Mouse (Mus musculus): ENCODE data around the gene Krtap4-6. TPM values are rescaled to one million over a fixed set of nuclear protein-coding genes. Genes with fewer than 3 reads are reported as not detected.

The Krtap4-6 gene
- total and polyA plus RNA-seq, 3 experiments: not detected

DNA sequence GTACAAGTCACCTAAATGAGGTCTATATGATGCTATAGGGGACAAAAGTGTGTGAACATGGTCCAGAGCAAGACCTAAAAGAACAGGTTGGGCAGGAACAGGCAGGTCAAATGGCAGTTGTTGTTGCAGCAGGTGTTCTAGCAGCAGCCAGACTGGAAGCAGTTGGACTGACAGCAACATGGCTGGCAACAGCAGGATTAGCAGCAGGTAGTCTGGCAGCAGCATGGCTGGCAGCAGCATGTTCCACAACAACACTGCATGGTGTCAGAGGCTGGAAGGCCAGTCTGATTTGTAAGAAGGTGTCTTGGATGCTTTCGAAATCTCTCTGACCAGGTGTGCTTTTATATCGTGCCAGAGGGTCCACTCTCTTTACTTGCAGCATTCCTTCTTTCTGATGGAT, 17.7 kb upstream of the Krtap4-6 start:
- H3K36me3 ChIP-seq (replicated peaks in 1 of 2; ENCODE audit: control insufficient read depth in 1 of 2, insufficient read depth in 1 of 2, low read length in 1 of 2): no peaks in the 10 kb centered on the region
- H3K27ac ChIP-seq (ENCODE audit: insufficient read depth, low read depth): no peak overlapping the region
- TF ChIP-seq ZMIZ1 (IDR thresholded peaks at IDR 0.05; ENCODE audit: low read depth, low read length): no peak
- TF ChIP-seq MYC (IDR thresholded peaks at IDR 0.05; ENCODE audit: low read depth, low read length): no peak
- no peak for TF ChIP-seq POLR2A (IDR thresholded peaks at IDR 0.05; ENCODE audit: low read depth, low read length)
- TF ChIP-seq ZNF384 (IDR thresholded peaks at IDR 0.05; ENCODE audit: low read depth, low read length): no peak
- no peak for TF ChIP-seq RCOR1 (conservative IDR thresholded peaks at IDR 0.05; ENCODE audit: low read depth, low read length)
- TF ChIP-seq TCF12 (IDR thresholded peaks at IDR 0.05; ENCODE audit: low read depth, low read length): no peak
- TF ChIP-seq JUN (IDR thresholded peaks at IDR 0.05; ENCODE audit: insufficient read depth, low read depth, low read length): no peak
- H3K4me3 ChIP-seq (replicated peaks in 1 of 3; ENCODE audit: low read depth in 2 of 3, low read length in 2 of 3, poor library complexity in 1 of 3): no peak overlapping the region
- H3K9me3 ChIP-seq (replicated peaks; ENCODE audit: low read length): no peaks in the 10 kb centered on the region
- H3K27me3 ChIP-seq (replicated peaks): peaks cover 83% of the 10 kb centered on the region
- dilution Hi-C loops (cut with MboI; ENCODE audit: extremely low pct_ligation_motif_present, extremely low pct_unique_long_range_greater_than_20kb, low sequenced_read_pairs) (no loop called here), in situ Hi-C loops (cut with MboI; ENCODE audit: low pct_ligation_motif_present, low pct_unique_long_range_greater_than_20kb, low sequenced_read_pairs) (no loop called here)
- no peaks in the 10 kb centered on the region for H3K79me2 ChIP-seq (replicated peaks; ENCODE audit: control insufficient read depth, extremely low read depth, insufficient read depth, poor library complexity, severe bottlenecking)
- H3K9ac ChIP-seq (ENCODE audit: insufficient read depth, low read depth): no peak overlapping the region
- no peak overlapping the region for H3K4me2 ChIP-seq (ENCODE audit: insufficient read depth, low read depth, poor library complexity, severe bottlenecking)
- H3K4me1 ChIP-seq (ENCODE audit: control insufficient read depth in 1 of 2, insufficient read depth in 2 of 2): no peaks in the 10 kb centered on the region
- DNase-seq (ENCODE audit: extremely low read depth): no peak

DNA sequence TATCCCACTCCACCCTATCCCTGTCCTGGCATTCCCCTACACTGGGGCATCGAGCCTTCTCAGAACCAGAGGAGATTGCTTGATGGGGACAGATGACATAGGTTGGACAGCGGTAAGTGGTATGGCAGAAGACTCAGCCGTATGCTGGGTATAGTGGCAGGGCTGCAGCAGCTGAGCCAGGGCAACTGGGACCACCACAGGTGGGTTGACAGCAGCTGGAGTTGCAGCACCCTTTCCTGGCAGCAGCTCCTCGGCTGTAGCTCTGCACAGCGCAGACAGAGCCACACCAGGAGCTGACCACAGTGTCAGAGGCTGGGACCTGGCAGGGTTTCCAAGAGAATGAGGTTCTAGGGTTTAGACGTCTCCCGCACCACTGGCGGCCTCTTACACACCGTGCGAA, 3.0 kb downstream of the Krtap4-6 start:
- in situ Hi-C loops (cut with MboI; ENCODE audit: low pct_ligation_motif_present, low pct_unique_long_range_greater_than_20kb, low sequenced_read_pairs) (no loop called here), dilution Hi-C loops (cut with MboI; ENCODE audit: extremely low pct_ligation_motif_present, extremely low pct_unique_long_range_greater_than_20kb, low sequenced_read_pairs) (no loop called here)
- H3K36me3 ChIP-seq (replicated peaks in 1 of 2; ENCODE audit: control insufficient read depth in 1 of 2, insufficient read depth in 1 of 2, low read length in 1 of 2): no peaks in the 10 kb centered on the region
- H3K27ac ChIP-seq (ENCODE audit: insufficient read depth, low read depth): no peak overlapping the region
- no peaks in the 10 kb centered on the region for H3K79me2 ChIP-seq (replicated peaks; ENCODE audit: control insufficient read depth, extremely low read depth, insufficient read depth, poor library complexity, severe bottlenecking)
- no peak overlapping the region for H3K4me3 ChIP-seq (replicated peaks in 1 of 3; ENCODE audit: low read depth in 2 of 3, low read length in 2 of 3, poor library complexity in 1 of 3)
- no peak overlapping the region for H3K9ac ChIP-seq (ENCODE audit: insufficient read depth, low read depth)
- H3K27me3 ChIP-seq (replicated peaks): peaks cover 65% of the 10 kb centered on the region
- DNase-seq (ENCODE audit: extremely low read depth): no peak
- H3K4me2 ChIP-seq (ENCODE audit: insufficient read depth, low read depth, poor library complexity, severe bottlenecking): no peak overlapping the region
- peaks cover 5% of the 10 kb centered on the region for H3K9me3 ChIP-seq (replicated peaks; ENCODE audit: low read length)
- no peak for TF ChIP-seq GABPA (IDR thresholded peaks at IDR 0.05; ENCODE audit: insufficient replicate concordance, low read depth, low read length)
- TF ChIP-seq JUN (IDR thresholded peaks at IDR 0.05; ENCODE audit: insufficient read depth, low read depth, low read length): no peak
- TF ChIP-seq BHLHE40 (IDR thresholded peaks at IDR 0.05; ENCODE audit: low read depth, low read length): no peak
- TF ChIP-seq HCFC1 (IDR thresholded peaks at IDR 0.05; ENCODE audit: low read depth, low read length): no peak
- TF ChIP-seq ELF1 (IDR thresholded peaks at IDR 0.05; ENCODE audit: low read depth, low read length): no peak
- TF ChIP-seq USF1 (IDR thresholded peaks at IDR 0.05; ENCODE audit: low read depth, low read length): no peak
- TF ChIP-seq SIN3A (IDR thresholded peaks at IDR 0.05; ENCODE audit: low read length): no peak
- no peak for TF ChIP-seq KAT2A (IDR thresholded peaks at IDR 0.05; ENCODE audit: insufficient replicate concordance, low read length)
- TF ChIP-seq NRF1 (IDR thresholded peaks at IDR 0.05; ENCODE audit: low read depth, low read length): no peak
- TF ChIP-seq MXI1 (IDR thresholded peaks at IDR 0.05; ENCODE audit: low read depth, low read length): no peak
- no peak for TF ChIP-seq ZC3H11A (IDR thresholded peaks at IDR 0.05; ENCODE audit: low read depth, low read length)
- TF ChIP-seq UBTF (IDR thresholded peaks at IDR 0.05; ENCODE audit: low read depth, low read length): no peak
- TF ChIP-seq MAZ (IDR thresholded peaks at IDR 0.05; ENCODE audit: low read depth, low read length): no peak
- no peak for TF ChIP-seq ZKSCAN1 (IDR thresholded peaks at IDR 0.05; ENCODE audit: borderline replicate concordance, low read depth, low read length)
- TF ChIP-seq NELFE (IDR thresholded peaks at IDR 0.05; ENCODE audit: low read depth, low read length): no peak
- TF ChIP-seq MEF2A (IDR thresholded peaks at IDR 0.05; ENCODE audit: borderline replicate concordance, low read depth, low read length): no peak
- TF ChIP-seq MYC (IDR thresholded peaks at IDR 0.05; ENCODE audit: low read depth, low read length): no peak
- TF ChIP-seq ZMIZ1 (IDR thresholded peaks at IDR 0.05; ENCODE audit: low read depth, low read length): no peak
- H3K4me1 ChIP-seq (ENCODE audit: control insufficient read depth in 1 of 2, insufficient read depth in 2 of 2): no peaks in the 10 kb centered on the region; a peak in 1 of 4 replicates

All from CH12.LX (cell line).